Mouse (Mus musculus): ENCODE data around the gene Plpp3. TPM values are rescaled to one million over a fixed set of nuclear protein-coding genes. Genes with fewer than 3 reads are reported as not detected.
A peak's percentile ranks its signal among the peaks of the same experiment; 100 is the strongest.

The Plpp3 gene
- polyA plus RNA-seq, 1 experiment from 2014 or later = 143 TPM

DNA sequence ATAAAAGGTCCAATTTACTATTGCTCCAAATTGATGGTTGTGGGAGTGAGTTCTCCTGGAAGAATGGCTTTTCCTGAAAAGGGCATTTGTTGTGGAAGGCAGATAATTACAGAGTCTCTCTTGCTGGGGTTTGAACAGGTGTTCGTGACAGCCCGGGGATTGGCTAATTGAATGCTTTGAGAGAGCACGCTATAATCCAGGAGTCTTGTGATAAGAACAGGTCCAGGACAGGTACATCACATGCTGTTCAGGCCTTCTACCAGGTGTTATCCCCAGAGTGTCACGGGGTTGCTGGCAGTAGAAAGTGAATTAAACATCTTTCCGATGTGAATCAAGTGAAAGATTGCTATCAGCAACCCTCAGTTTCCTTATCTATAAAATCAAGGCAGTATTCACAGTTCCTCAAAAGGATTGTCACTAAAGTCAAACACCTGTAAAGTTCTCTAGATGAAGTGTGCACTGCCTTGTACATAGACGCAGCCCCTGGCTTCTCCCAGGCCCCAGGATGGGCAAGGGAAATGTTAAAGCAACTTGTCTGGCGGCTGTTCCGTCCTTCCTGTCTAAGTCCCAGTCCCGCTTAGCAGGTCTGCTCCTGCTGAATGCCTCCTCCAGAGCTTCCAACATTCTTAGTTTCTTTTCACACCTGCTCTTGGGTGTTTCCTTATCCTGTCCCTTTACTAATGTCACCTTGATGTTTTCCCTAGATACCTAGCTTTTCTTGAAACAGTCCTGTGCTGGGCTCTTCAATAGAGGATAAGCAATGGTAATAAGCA lies 40.0 kb downstream of the Plpp3 start:
- WGBS = 70% methylated on average over 9 of the region's 9 CpGs
- H3K27ac ChIP-seq = no peak overlapping the region
- peaks cover 84% of the 10 kb centered on the region for H3K4me1 ChIP-seq
- H3K9ac ChIP-seq = no peak overlapping the region
- H3K4me3 ChIP-seq = no peak overlapping the region
- no peaks in the 10 kb centered on the region for H3K9me3 ChIP-seq
- no peak for ATAC-seq (ENCODE audit: low FRiP score, low read depth)
- H3K4me2 ChIP-seq (replicated peaks) = no peak overlapping the region
- peaks cover 53% of the 10 kb centered on the region for H3K36me3 ChIP-seq
- H3K27me3 ChIP-seq = no peaks in the 10 kb centered on the region

DNA sequence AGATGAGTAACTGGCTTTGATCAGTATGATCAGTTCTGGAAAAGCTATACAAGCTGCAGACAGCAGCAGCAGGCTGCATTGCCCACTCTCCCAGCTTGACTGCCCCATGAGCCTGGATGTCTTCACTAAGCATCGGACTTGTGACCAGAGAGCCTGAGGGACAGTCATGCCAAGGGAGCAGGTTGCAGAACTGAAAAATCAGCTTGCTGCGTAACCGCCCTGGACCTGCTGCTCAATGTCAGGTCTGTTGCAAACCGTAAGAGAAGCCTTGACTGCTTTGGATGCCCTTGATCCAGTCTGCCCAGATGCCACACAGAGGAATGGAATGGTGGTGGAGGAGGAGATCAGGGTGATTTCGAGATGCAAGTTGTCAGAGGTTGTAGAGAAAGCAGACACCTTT lies 41.5 kb downstream of the Plpp3 start:
- Histone ChIP-seq H3K9me3 (no peaks in the 10 kb centered on the region), H3K9ac (no peak overlapping the region), H3K4me3 (no peak overlapping the region), H3K27ac (no peak overlapping the region), H3K27me3 (no peaks in the 10 kb centered on the region), H3K4me2 (replicated peaks) (no peak overlapping the region), H3K4me1 (peaks cover 88% of the 10 kb centered on the region), H3K36me3 (peaks cover 62% of the 10 kb centered on the region)
- ATAC-seq (ENCODE audit: low FRiP score, low read depth) = no peak
- WGBS = 78% methylated on average over 5 of the region's 5 CpGs

DNA sequence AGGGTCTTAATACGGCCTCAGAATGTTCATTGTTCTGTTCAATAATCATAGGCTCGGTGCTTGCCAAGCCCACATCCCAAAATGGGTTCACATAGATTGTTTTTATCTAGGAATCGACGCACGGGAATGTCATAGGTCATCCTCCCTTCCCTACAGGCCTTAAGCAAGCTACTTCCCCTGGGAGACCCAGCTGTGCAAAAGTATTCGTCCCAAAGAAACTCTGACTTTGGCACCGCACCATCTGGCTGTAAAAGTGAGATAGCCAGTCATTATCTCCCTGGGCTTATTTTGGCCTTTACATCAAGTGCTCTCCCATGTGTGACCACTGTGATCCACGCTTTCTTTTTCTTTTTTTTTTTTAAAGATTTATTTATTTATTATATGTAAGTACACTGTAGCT lies 42.2 kb downstream of the Plpp3 start:
- Histone ChIP-seq H3K9ac (no peak overlapping the region), H3K9me3 (no peaks in the 10 kb centered on the region), H3K4me1 (peaks cover 88% of the 10 kb centered on the region), H3K4me3 (no peak overlapping the region), H3K27me3 (no peaks in the 10 kb centered on the region), H3K4me2 (replicated peaks) (no peak overlapping the region), H3K27ac (peak overlapping the region; percentile 33; the same call in 1 of the 2 replicates), H3K36me3 (peaks cover 62% of the 10 kb centered on the region)
- ATAC-seq (ENCODE audit: low FRiP score, low read depth) = no peak
- 73% methylated on average over 8 of the region's 8 CpGs for WGBS

DNA sequence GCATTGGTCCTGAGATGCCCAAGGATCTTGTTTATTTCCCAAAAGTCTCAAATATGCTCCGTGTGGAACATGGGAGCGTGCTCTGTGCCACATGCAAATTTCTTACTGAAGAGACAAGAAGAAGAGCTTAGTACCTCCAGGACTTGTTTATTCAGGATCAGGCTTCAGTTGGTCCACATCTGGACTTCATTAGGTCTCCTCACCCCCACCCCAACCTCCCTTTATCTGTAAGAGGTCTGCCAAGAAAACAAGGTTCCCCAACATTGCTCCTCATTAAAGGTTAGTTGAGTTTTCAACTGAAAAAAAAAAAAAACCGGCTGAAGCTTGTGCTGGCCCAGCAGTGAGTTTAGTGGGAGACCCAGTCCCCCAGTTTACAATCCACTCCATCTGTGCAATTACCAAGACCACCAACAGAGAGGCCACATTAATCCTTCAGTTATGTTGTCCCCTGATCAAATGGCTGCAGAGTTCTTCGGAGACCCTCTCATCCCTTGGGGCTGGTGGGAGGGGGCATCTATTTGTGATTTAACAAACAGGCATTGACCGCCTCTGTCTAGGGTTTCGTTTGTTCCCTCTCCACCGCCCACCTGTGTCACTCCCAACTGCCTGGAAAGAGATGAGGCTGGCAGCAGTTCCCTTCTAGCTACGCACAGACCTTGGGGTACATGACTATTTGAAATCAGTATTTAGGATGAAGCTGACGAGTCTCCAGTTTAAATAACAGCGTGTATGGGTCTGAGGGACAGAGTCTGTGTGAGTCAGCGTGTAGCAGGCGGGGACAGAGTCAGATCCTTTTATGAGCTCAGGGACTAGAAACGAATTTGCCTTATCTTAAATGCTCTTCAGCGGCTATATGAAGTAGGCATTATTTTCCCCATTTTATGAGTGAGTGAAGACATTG lies 43.7 kb downstream of the Plpp3 start:
- H3K4me2 ChIP-seq (replicated peaks) = peak overlapping the region; percentile 34; the same call in 1 of the 2 replicates
- H3K27ac ChIP-seq = peak overlapping the region; percentile 44; the same call in 1 of the 2 replicates
- H3K4me1 ChIP-seq = peaks cover 88% of the 10 kb centered on the region
- 0 out of 2 replicates have a peak overlapping the region, but pooled peaks have one; percentile 1 for H3K9ac ChIP-seq
- peaks cover 47% of the 10 kb centered on the region for H3K36me3 ChIP-seq
- H3K4me3 ChIP-seq = no peak overlapping the region
- no peaks in the 10 kb centered on the region for H3K27me3 ChIP-seq
- no peaks in the 10 kb centered on the region for H3K9me3 ChIP-seq
- 21% methylated on average over 14 of the region's 14 CpGs for WGBS
- peak; percentile 38 for ATAC-seq (ENCODE audit: low FRiP score, low read depth)

DNA sequence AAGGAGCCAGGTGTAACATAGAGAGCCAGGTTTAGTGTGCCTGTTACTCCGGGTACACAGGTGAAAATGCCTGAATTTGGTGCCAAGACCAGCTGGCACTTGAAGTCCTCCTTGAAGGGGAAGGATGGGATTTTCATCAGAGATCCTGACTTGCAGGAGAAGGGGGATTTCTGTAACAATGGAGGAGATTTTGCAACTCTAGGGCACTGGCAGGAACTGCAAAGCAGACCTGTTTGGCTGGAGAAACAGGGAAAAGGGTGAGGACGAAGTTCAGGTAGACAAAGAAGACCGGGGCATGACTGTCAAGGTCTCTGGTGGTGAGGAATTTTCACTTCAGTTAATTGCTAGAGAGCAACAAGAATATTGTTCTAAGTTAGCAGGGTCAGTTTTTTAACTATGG lies 45.3 kb downstream of the Plpp3 start:
- WGBS = 86% methylated on average over 3 of the region's 3 CpGs
- no peak for ATAC-seq (ENCODE audit: low FRiP score, low read depth)
- H3K27ac ChIP-seq = no peak overlapping the region
- H3K9ac ChIP-seq = no peak overlapping the region
- no peak overlapping the region for H3K4me3 ChIP-seq
- peaks cover 36% of the 10 kb centered on the region for H3K36me3 ChIP-seq
- H3K27me3 ChIP-seq = no peaks in the 10 kb centered on the region
- no peak overlapping the region for H3K4me2 ChIP-seq (replicated peaks)
- peaks cover 96% of the 10 kb centered on the region for H3K4me1 ChIP-seq
- H3K9me3 ChIP-seq = no peaks in the 10 kb centered on the region

DNA sequence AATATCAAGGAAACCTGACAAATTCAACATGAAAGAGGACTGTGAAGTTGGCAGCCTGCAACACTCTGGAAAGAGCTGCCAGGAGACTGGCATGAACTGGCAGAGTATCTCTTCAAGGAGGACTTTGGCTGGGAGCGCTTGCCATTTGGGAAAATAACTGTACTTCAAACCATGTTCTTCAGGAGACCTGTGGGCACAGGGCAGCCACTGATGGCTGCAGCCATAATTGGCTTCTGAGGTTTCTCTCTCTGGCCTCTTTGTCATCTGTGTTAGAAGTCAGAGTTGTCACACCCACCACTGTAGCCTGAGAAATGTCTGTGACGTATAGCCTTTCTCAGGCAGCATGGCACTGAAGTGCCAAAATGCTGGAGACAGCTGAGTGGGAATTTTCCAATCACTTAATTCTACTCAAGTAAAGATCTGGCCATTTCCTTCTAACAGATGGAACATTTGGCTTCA lies 46.2 kb downstream of the Plpp3 start:
- peaks cover 94% of the 10 kb centered on the region for H3K4me1 ChIP-seq
- no peaks in the 10 kb centered on the region for H3K27me3 ChIP-seq
- ATAC-seq (ENCODE audit: low FRiP score, low read depth) = no peak
- H3K36me3 ChIP-seq = peaks cover 32% of the 10 kb centered on the region
- no peak overlapping the region for H3K4me2 ChIP-seq (replicated peaks)
- no peak overlapping the region for H3K4me3 ChIP-seq
- H3K9ac ChIP-seq = no peak overlapping the region
- no peak overlapping the region for H3K27ac ChIP-seq
- H3K9me3 ChIP-seq = no peaks in the 10 kb centered on the region
- 81% methylated on average over 2 of the region's 2 CpGs for WGBS

DNA sequence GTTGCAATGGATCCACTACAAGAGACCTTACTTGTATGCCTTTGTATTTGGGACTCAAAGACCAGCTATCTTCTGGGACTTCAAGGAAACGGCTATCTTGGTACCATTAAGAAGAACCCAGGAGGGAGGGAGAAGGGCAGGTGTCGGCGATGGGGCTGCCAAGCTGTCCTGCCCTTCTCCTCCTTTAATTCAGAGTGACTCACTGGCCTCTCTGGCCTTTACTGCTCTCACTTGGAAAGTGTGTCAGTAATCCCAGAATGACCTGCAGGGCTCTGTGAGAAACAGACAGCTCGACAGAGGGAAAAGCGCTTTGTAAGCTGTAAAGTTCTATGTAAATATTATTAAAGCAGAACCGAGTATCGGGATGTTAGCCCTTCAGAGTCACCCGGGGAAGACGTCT lies 46.9 kb downstream of the Plpp3 start:
- 0 out of 2 replicates have a peak overlapping the region, but pooled peaks have one; percentile 76 for H3K27ac ChIP-seq

DNA sequence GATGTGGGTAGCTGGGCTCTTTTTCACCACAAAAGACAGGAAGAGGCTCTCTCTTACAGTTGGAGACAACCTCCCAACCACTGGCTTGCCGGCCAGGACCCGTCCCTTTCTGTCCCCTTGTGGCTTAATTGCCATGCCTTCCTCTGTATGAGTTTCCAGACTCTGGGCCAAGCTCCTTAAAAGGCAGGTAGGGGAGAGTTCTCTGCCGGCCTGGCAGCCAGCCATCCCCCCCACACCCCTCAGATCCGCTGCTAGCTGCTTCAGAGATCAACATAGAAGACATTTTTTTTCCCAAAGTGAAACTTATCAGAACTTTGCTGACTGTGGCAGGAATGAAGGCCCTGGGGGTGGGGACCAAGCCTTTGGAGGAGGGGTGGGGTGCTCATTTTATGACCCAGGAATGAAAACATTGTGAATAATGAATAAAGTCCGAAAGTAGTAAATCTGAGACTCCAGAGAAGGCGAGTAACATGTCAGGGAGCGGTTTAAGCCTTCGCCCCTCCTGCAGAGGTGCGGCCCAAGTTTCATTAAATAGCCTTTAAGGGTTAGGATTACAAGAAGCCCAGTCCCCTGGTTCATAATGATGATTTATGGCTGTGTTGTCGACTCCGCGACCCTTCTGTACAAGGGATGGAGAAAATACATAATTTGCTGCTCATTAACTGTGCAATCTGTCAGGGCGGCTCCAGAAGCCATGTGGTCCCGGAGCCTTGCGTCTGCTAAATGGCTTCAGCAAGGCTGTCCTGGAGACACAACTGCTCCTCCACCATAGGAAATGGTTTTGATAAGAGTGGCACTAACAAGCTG lies 48.1 kb downstream of the Plpp3 start:
- Histone ChIP-seq H3K36me3 (peaks cover 37% of the 10 kb centered on the region), H3K4me2 (replicated peaks) (peak overlapping the region; percentile 50), H3K9ac (no peak overlapping the region), H3K27me3 (no peaks in the 10 kb centered on the region), H3K4me1 (peaks cover 80% of the 10 kb centered on the region), H3K9me3 (no peaks in the 10 kb centered on the region), H3K27ac (peak overlapping the region; percentile 76), H3K4me3 (0 out of 2 replicates have a peak overlapping the region, but pooled peaks have one; percentile 7)
- peak; percentile 45 for ATAC-seq (ENCODE audit: low FRiP score, low read depth)
- WGBS = 6% methylated on average over 15 of the region's 15 CpGs

More for the DNA sequence above, 46.9 kb downstream of the Plpp3 start:
- WGBS = 37% methylated on average over 9 of the region's 9 CpGs
- Histone ChIP-seq H3K4me1 (peaks cover 86% of the 10 kb centered on the region), H3K9ac (no peak overlapping the region), H3K4me2 (replicated peaks) (0 out of 2 replicates have a peak overlapping the region, but pooled peaks have one; percentile 50), H3K36me3 (peaks cover 32% of the 10 kb centered on the region), H3K4me3 (no peak overlapping the region), H3K27me3 (no peaks in the 10 kb centered on the region), H3K9me3 (no peaks in the 10 kb centered on the region)
- no peak for ATAC-seq (ENCODE audit: low FRiP score, low read depth)

DNA sequence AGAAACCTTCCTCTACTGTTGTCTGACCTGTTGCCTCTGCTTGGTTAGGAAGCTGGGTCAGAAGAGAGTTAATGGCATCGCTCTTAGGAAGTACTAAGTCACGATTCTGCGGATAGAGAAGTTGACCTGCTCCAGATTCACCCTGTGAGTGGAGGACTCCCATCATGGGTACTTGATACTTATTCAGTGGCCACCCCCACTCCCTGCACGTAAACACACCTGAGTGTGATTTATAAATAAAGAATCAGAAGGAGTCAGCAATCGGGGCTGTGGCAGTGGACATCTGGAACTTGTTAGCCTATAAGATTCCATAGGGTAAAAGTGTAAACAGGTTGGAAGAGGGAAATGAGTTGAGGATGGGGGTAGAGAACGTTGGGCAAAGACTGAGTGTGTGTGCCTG lies 49.0 kb downstream of the Plpp3 start:
- H3K27ac ChIP-seq = peak overlapping the region; percentile 76
- peaks cover 46% of the 10 kb centered on the region for H3K36me3 ChIP-seq
- H3K9ac ChIP-seq = no peak overlapping the region
- no peaks in the 10 kb centered on the region for H3K9me3 ChIP-seq
- H3K4me1 ChIP-seq = peaks cover 72% of the 10 kb centered on the region
- WGBS = 21% methylated on average over 6 of the region's 6 CpGs
- no peak for ATAC-seq (ENCODE audit: low FRiP score, low read depth)
- H3K4me2 ChIP-seq (replicated peaks) = peak overlapping the region; percentile 50
- no peaks in the 10 kb centered on the region for H3K27me3 ChIP-seq
- H3K4me3 ChIP-seq = no peak overlapping the region

DNA sequence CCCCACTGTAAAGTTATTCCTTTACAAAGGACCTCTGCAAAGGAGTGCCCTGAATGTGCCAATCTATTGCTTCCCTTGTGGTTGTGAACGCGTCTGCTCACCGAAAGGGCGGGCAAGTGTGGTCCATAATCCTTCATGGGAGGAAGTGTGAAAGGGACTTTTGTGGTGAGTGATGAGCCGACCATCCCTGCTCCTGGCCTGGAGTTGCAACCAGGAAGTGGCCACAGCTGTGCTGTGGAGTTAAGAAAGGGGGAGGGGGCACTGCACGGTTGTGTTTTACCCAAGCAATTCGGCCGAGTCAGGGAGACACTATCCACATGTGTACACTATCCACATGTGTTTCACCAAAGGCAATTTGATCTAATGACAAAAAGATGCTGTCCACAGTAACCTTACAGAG lies 49.8 kb downstream of the Plpp3 start:
- 16% methylated on average over 8 of the region's 8 CpGs for WGBS
- H3K9me3 ChIP-seq = no peaks in the 10 kb centered on the region
- H3K36me3 ChIP-seq = peaks cover 55% of the 10 kb centered on the region
- no peak overlapping the region for H3K27ac ChIP-seq
- no peak overlapping the region for H3K9ac ChIP-seq
- H3K4me1 ChIP-seq = peaks cover 65% of the 10 kb centered on the region
- peak; percentile 60; the same call in 1 of the 2 replicates for ATAC-seq (ENCODE audit: low FRiP score, low read depth)
- no peak overlapping the region for H3K4me2 ChIP-seq (replicated peaks)
- no peak overlapping the region for H3K4me3 ChIP-seq
- H3K27me3 ChIP-seq = no peaks in the 10 kb centered on the region

DNA sequence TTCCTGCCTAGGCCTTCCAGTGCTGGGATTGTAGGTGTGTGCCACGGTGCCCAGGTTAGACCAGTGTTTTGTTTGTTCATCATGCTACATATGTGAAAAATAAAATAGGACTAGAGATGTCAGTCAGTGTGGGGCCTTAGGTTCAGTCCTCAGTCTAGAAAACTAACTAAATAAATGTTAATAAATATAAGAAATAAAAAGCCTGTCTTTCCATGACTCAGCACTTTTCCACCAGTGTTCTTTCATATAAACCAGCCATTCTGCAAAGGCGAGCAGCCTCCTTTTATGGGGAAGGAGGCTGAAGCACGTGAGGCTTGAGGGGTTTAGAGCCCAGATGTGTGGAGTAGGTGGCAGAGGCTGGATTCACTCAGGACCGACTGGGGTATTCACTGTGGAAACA lies 50.5 kb downstream of the Plpp3 start:
- WGBS = 44% methylated on average over 4 of the region's 4 CpGs
- Histone ChIP-seq H3K4me2 (replicated peaks) (no peak overlapping the region), H3K9ac (no peak overlapping the region), H3K27ac (no peak overlapping the region), H3K36me3 (peaks cover 57% of the 10 kb centered on the region), H3K9me3 (no peaks in the 10 kb centered on the region), H3K27me3 (no peaks in the 10 kb centered on the region), H3K4me3 (no peak overlapping the region), H3K4me1 (peaks cover 59% of the 10 kb centered on the region)
- no peak for ATAC-seq (ENCODE audit: low FRiP score, low read depth)
